Mouse (Mus musculus) forebrain, postnatal 0 days (tissue): ENCODE measurements at regions not wholly inside any gene's neighbourhood (a gene's known extent, or its start where the extent isn't known, plus 50 kb on each side); places are given as distances from the start of the nearest gene placed in this dataset.

Source experiments
- ATAC-seq: fragments of 200-750 bp; cut with Nextera tagmentation; 2 replicates; pipeline ENCODE4 v1.8.0; 2017; ENCODE audit warnings: mild to moderate bottlenecking, moderate library complexity
- DNase-seq: peaks from one replicate; pipeline ENCODE4 v3.0.0-alpha.2; 2015
- H3K27ac ChIP-seq: fragments of 300-500 bp; sonication (generic); 2 replicates; pipeline ENCODE4 v1.5.1; 2014; ENCODE audit warnings: low read depth, mild to moderate bottlenecking, antibody characterized with exemption, low read length, moderate library complexity, mixed read lengths
- H3K27me3 ChIP-seq: fragments of 300-500 bp; sonication (generic); 2 replicates; pipeline ENCODE4 v1.6.1; 2014; ENCODE audit warnings: mild to moderate bottlenecking, low read length, mixed read lengths; ENCODE audit not compliant: insufficient read depth
- H3K36me3 ChIP-seq: fragments of 300-500 bp; sonication (generic); 2 replicates; pipeline ENCODE4 v1.6.1; 2014; ENCODE audit warnings: mild to moderate bottlenecking, moderate library complexity; ENCODE audit not compliant: insufficient read depth
- H3K4me1 ChIP-seq: fragments of 300-500 bp; sonication (generic); 2 replicates; pipeline ENCODE4 v1.6.1; 2014; ENCODE audit warnings: antibody characterized with exemption; ENCODE audit not compliant: insufficient read depth
- H3K4me2 ChIP-seq: fragments of 300-500 bp; sonication (generic); 2 replicates; pipeline ENCODE4 v1.6.1; 2014; ENCODE audit warnings: low read depth, mild to moderate bottlenecking, moderate library complexity
- H3K4me3 ChIP-seq: fragments of 300-500 bp; sonication (generic); 2 replicates; pipeline ENCODE4 v1.5.1; 2014; ENCODE audit warnings: low read depth, low read length, mixed read lengths
- H3K9ac ChIP-seq: fragments of 300-500 bp; sonication (generic); 2 replicates; pipeline ENCODE4 v1.6.1; 2014; ENCODE audit warnings: mild to moderate bottlenecking
- H3K9me3 ChIP-seq: fragments of 300-500 bp; sonication (generic); 2 replicates; pipeline ENCODE4 v1.6.1; 2016; ENCODE audit warnings: low read length
- CTCF ChIP-seq: sonication (generic); IDR thresholded peaks from 2 replicates; pipeline ENCODE4 v1.5.1; 2016; ENCODE audit warnings: antibody characterized with exemption, control low read depth, low read depth
- WGBS: fragments of 180-500 bp; shearing (Covaris S2); extraction: QIAGEN DNeasy Blood & Tissue Kit; methylation state at CpG from one replicate; pipeline ENCODE4 v1.1.7; 2014; 5-methylcytosine and 5-hydroxymethylcytosine counted together

DNA sequence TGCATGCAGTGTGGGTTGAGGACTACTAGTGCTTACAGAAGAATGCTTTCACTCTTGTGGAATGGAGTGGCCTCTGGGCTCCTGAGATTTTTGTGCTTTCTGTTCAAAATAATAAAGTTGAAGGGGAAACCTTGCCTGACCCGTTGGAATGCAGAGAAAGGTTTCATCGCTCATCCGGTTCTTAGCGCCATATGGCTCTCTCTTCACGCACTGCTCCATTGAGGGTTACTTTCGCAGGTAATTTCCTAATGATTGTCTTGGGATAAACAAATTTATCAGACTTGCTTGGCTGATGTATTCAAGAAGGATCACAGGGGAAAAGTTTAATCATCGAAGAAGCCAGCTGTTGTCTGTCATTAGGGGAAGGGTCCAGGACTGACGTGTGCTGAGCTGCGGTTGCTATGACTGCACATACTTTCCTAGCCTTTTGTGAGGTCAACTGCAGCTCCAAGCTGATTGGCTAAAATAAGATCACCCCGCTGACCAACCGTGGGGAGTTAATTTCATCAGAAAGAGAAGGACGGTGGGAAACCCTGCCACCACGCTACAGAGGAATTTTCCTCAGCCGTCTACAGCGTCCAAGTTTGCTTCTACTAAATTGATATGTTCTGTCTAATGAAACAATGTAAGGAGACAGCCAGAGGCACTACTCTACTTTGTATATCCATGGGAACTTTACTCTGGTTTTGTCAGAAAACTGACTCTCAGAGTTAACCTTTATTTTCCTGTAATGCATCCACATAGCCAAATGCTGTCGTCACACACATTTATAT lies 210.9 kb downstream of the Sox2 start:
- no peaks in the 10 kb centered on the region for H3K9me3 ChIP-seq
- TF ChIP-seq CTCF: no peak
- H3K4me3 ChIP-seq: no peak overlapping the region
- no peaks in the 10 kb centered on the region for H3K4me1 ChIP-seq
- 64% methylated on average over 16 of the region's 16 CpGs for WGBS
- no peak for DNase-seq
- H3K27me3 ChIP-seq: no peaks in the 10 kb centered on the region
- no peak for ATAC-seq
- H3K36me3 ChIP-seq: no peaks in the 10 kb centered on the region
- H3K9ac ChIP-seq: no peak overlapping the region
- H3K4me2 ChIP-seq: no peak overlapping the region
- H3K27ac ChIP-seq: no peak overlapping the region

- H3K27ac ChIP-seq: no peak overlapping the region
- no peaks in the 10 kb centered on the region for H3K27me3 ChIP-seq
- no peaks in the 10 kb centered on the region for H3K4me1 ChIP-seq
- no peak overlapping the region for H3K4me3 ChIP-seq
- no peaks in the 10 kb centered on the region for H3K9me3 ChIP-seq
- DNase-seq (peak; percentile 13), ATAC-seq (peak; percentile 38; the same call in 1 of the 2 replicates)
- H3K9ac ChIP-seq: no peak overlapping the region
- WGBS: 38% methylated on average over 16 of the region's 16 CpGs
- H3K4me2 ChIP-seq: no peak overlapping the region
- TF ChIP-seq CTCF: no peak
- H3K36me3 ChIP-seq: no peaks in the 10 kb centered on the region
Measured at GRCm38 (mm10) chr3:34868698-34869409, 218.6 kb downstream of the Sox2 start.

- Histone ChIP-seq H3K4me1 (no peaks in the 10 kb centered on the region), H3K4me3 (no peak overlapping the region), H3K9me3 (no peaks in the 10 kb centered on the region), H3K4me2 (no peak overlapping the region), H3K27me3 (no peaks in the 10 kb centered on the region), H3K9ac (no peak overlapping the region), H3K27ac (no peak overlapping the region), H3K36me3 (no peaks in the 10 kb centered on the region)
- TF ChIP-seq CTCF: no peak
- ATAC-seq: no peak
- DNase-seq: no peak
- 89% methylated on average over 6 of the region's 6 CpGs for WGBS
Measured at GRCm38 (mm10) chr3:34869911-34870310, 219.7 kb downstream of the Sox2 start.

DNA sequence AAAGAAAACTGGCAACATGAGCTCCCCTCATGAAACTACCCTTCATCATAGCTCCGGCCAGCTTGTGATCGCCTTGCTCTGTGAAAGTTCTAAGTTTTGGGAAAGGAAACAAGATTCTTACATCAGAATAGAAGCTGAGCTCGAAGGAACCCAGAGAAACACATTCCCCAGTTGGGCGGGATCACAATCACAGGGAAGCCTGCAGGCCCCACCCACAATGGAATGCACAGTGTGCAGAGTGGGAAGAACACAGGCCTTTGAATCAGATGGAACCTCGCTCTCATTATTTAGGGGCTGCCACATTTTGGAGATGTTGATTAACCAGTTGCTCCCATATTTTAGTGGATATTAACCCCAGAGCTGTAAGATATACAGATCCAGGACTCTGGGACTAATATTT lies 234.9 kb downstream of the Sox2 start:
- no peak for DNase-seq
- Histone ChIP-seq H3K4me1 (no peaks in the 10 kb centered on the region), H3K36me3 (no peaks in the 10 kb centered on the region), H3K27me3 (no peaks in the 10 kb centered on the region), H3K9me3 (no peaks in the 10 kb centered on the region), H3K27ac (no peak overlapping the region), H3K4me3 (no peak overlapping the region), H3K9ac (no peak overlapping the region), H3K4me2 (no peak overlapping the region)
- TF ChIP-seq CTCF: no peak
- 88% methylated on average over 5 of the region's 5 CpGs for WGBS
- no peak for ATAC-seq

GRCm38 (mm10) chr3:34893381-34893780 lies 243.2 kb downstream of the Sox2 start:
- H3K9me3 ChIP-seq: 0 out of 2 replicates have a peak, but pooled peaks cover 6% of the 10 kb centered on the region
- ATAC-seq: no peak
- H3K4me2 ChIP-seq: no peak overlapping the region
- H3K27ac ChIP-seq: no peak overlapping the region
- H3K4me1 ChIP-seq: no peaks in the 10 kb centered on the region
- H3K27me3 ChIP-seq: no peaks in the 10 kb centered on the region
- WGBS: 85% methylated on average over 5 of the region's 5 CpGs
- H3K36me3 ChIP-seq: no peaks in the 10 kb centered on the region
- DNase-seq: no peak
- H3K9ac ChIP-seq: no peak overlapping the region
- no peak for TF ChIP-seq CTCF
- no peak overlapping the region for H3K4me3 ChIP-seq

DNA sequence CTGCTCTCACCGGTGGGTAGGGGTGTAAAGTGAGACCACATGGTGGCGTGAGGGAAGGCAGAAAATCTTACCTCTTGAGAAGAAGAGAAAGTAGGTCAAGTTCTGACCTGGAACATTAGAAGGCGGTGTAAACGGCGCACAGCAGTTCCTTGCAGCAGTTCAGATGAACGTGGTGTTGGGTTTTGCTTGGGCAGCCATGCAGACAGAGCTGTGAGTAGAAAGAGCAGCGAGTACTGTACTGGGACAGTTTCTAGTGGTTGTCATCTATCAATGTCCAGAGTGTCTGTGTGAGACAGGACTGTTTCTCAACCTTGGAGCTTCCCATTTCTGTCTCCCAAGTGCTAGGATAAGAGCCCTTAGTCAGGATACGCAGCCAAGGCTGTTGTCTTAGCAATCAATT lies 252.9 kb downstream of the Sox2 start:
- WGBS: 90% methylated on average over 8 of the region's 8 CpGs
- ATAC-seq (no peak), DNase-seq (no peak)
- Histone ChIP-seq H3K4me1 (peaks cover 3% of the 10 kb centered on the region; the same call in 1 of the 2 replicates), H3K4me3 (no peak overlapping the region), H3K36me3 (no peaks in the 10 kb centered on the region), H3K9me3 (no peaks in the 10 kb centered on the region), H3K27ac (no peak overlapping the region), H3K27me3 (no peaks in the 10 kb centered on the region), H3K9ac (no peak overlapping the region), H3K4me2 (no peak overlapping the region)
- TF ChIP-seq CTCF: no peak

DNA sequence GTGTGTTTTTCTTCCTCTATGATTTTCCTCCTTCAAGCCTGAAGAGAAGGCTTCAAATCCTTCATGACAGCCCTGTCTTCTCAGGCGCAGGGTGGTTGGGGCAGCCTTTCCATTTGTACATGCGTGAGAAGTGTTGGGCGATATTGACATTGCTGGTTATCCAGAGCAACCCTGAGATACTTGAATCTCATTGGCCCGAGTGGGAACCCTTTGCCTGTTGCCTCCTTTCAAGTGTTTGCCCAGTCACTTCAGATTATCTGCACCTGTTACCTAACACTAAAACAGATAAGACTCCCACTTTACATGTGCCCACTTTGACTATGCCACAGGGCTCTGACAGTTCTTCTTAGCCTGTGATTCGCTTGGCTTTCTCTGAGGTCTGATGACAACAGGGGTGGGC lies 258.3 kb downstream of the Sox2 start:
- Histone ChIP-seq H3K4me1 (no peaks in the 10 kb centered on the region), H3K9me3 (no peaks in the 10 kb centered on the region), H3K36me3 (no peaks in the 10 kb centered on the region), H3K9ac (no peak overlapping the region), H3K4me3 (no peak overlapping the region), H3K27me3 (no peaks in the 10 kb centered on the region), H3K4me2 (no peak overlapping the region), H3K27ac (no peak overlapping the region)
- 91% methylated on average over 5 of the region's 5 CpGs for WGBS
- DNase-seq (no peak), ATAC-seq (no peak)
- TF ChIP-seq CTCF: no peak
